Mouse (Mus musculus) bone marrow, adult 2 months (tissue): Measurements from ENCODE around the gene Pmch.

Source experiments
- CTCF ChIP-seq: fragments of 200-500 bp; IDR thresholded peaks from 2 replicates; pipeline ENCODE4 v1.5.1; 2011; ENCODE audit warnings: low read length, control low read depth; ENCODE audit not compliant: control insufficient read depth, insufficient read depth
- POLR2A ChIP-seq: fragments of 200-500 bp; IDR thresholded peaks from 2 replicates; pipeline ENCODE4 v1.6.1; 2011; ENCODE audit warnings: low read depth, mild to moderate bottlenecking, control low read depth, low read length, borderline replicate concordance; ENCODE audit not compliant: control insufficient read depth

DNA sequence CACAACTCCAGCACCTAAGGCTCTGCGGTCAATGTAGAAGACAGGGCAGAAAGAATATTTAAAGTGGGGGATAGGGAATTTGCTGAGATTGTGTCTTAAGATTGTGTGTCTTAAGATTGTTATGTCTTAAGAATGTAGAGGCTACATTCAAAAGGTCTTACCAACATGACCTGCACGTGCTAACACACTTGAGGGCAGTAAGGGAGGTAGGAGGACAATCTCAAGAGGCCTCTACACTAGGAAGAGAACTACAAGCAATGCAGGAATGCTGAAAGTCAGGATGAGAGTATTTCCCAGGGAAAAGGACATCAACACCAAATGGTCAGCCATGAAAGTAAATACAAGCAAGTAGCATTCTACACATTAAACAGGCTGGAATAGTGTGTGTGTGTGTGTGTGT is 15.3 kb downstream of the Pmch start:
- no peak for TF ChIP-seq CTCF
- no peak for TF ChIP-seq POLR2A
